Mouse (Mus musculus) stomach, postnatal 0 days (tissue): ENCODE data around the gene St3gal6.

Source experiments
- CTCF ChIP-seq: IDR thresholded peaks from 2 replicates; pipeline ENCODE4 v1.5.1; 2016; ENCODE audit warnings: antibody characterized with exemption, low read depth, mild to moderate bottlenecking, moderate library complexity
- EP300 ChIP-seq: optimal IDR thresholded peaks from 2 replicates; pipeline ENCODE3; 2016; ENCODE audit warnings: antibody characterized with exemption

DNA sequence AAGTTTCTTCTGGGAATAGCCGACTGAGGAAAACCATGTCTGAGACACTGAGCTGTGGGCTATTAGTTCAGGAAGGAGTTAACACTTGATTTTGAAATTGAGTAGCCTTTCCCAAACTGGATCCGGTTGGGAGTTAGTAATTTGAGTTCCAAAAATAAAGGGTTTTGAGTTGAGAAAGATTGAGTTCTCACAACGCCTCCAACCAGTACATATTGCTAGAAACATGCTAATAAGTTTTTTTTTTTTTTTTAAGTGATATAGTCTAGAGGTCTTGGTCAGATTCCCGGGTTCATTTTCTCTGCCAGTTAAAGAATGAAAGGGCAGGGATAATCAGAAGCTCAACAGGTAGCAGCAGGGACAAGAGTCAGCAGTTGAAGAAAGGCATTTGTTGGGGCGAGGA lies 11.2 kb upstream of the St3gal6 start:
- no peak for TF ChIP-seq CTCF
- TF ChIP-seq EP300 = no peak
